Mouse (Mus musculus): ENCODE results near the gene Ap3d1.

Gene Ap3d1

DNA sequence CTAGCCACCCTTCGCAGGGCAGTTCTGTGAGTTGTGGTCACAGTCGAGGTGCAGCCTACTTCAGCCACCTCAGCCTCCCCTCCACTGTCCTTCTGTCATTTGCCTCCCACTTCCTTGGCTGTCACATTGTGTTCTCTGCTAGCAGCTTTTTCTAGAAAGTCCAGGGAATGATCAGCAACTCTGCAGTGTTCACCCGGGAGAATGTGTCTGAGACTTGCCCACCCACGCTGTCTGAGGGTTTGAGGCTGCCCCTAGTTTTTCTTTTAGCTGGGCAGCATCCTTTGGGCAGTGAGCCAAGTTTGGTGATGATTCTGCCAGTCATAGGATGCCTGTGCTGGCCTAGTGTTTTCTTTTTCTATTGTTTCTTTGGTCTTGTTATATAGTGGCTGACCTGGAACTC lies 14.9 kb upstream of the Ap3d1 start:
- DNase-seq, result no peak

DNA sequence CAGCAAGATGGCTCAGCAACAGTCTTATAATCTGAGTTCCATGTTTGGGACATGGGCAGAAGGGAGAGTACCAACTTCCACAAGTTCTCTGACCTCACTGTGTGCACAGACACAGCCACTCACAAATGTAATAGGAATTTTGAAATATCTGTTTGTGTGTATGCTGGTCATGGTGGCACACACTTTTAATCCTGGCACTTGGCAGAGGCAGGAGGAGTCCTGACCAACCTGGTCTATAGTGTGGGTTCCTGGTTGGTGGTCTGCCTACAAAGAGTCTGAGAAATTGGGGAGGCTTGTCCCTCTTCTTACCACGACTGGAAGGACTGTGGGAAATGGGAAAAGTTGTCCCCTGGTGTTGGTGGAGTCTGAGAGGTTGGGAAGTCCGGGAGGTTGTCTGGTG lies 14.4 kb upstream of the Ap3d1 start:
- DNase-seq, result no peak

DNA sequence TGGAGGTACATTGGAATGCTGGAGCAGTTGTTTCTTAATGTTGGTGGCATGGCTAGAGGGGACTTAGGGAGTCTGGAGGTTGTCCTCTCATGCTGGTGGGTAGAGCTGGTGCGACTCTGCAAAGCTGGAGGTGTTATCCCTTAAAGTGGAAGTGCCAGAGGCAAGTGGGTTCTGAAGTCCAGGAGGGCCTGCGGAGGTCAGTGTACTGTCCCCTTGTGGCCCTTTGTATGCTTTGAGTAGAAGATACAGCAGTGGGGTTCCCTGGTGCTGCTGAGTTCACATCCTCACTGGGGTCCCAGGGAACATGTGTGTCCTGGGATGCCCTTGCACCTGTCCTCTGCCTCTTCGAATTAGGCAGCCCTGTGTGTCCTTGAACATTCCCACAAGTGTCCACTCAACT lies 14.0 kb upstream of the Ap3d1 start:
- DNase-seq, result peak in 1 of 2 experiments; percentile 18

DNA sequence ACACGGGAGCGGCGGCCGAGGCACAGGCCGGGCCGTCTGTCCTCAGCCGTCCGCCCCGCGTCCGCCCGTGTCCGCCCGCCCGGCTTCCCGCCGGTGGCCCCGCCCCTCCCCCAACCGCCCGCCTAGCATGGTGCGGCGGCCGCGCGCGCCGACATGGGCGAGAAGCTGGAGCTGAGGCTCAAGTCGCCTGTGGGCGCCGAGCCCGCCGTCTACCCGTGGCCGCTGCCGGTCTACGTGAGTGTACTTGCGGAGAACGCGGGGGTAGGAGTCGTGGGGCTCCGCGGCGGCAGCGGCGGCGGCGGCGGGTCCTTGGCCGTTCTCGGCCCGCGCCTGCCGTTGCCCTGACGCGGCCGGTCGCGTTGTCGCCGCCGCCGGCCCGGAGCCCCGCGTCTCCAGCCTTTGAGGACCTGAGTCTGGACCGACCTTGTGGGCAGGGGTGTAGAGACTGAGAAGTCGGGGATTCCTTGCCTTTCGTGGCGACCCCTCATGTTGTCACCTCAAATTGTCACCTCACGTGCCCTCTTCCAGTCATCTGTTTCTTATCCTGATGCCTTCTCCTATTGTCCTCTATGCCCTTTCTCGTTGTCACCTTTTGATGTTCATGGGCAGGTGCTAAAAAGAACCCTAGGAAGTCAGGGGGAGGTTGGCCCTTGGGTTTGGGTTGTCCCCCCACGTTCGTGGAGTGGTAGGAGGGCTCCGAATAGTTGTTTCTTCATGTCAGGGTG lies 13.4 kb upstream of the Ap3d1 start:
- DNase-seq, result no peak

DNA sequence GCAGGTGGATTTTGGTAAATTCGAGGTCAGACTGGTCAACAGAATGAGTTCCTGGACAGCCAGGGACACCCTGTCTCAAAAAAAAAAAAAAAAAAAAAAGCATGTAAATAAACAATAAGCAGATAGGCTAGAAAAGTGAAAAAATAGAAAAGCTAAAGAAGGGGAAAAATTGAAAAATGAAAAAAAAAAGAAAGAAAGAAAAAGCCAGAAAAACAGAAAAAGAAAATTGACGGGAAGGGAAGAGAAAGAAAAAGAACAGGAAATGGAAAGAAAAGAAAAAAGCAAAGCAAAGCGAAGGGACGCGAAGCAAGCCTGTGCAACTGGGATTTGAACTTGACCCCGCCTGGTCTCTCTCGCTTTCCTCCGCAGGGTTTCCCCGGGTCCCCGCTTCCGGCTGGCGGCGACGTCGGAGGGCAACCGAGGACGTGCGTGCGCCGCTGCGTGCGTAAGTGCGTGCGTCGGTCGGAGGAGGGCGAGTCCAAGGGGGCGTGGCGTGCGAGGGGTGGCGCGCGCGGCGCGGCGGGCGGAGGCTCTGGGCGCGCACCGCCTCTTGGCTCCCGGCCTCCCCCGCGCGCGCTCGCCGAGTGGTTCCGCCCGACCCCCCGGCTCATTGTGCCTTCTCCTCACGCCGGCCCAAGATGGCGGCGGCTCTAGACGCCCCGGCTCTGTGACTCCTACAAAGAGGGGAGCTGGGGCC lies 12.7 kb upstream of the Ap3d1 start, which contains the start of gene Dot1l:
Gene Dot1l (plus strand): TSS at position 613 of the 697 bp plus-strand sequence.
- peak; percentile 99 to 100 for DNase-seq

DNA sequence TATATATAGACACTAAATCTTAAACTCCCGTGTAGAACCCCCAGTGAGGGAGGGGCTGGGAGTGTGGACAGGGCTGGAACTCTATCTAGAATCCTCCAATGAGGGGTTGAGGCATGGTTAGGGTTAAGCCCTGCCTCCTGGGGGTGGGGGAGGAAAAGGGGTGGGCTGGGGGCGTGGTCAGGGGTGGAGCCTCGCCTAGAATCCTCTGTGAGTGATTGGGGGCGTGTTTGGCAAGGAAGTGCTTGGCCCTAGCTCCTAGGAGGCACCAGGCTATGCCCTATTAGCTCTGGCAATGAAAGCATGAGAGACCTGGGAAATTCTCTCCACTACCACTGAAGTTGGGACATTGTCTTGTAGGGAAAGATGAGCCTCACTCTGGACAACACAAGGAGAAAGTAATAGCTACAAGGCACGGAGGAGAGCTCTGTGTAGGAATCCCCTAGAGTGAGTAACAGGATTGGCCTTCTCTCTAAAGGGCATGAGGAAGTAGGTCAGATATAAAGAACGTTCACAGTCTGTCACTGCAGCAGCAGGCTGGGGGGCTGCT lies 10.1 kb upstream of the Ap3d1 start:
- peak; percentile 90 to 92 for DNase-seq

DNA sequence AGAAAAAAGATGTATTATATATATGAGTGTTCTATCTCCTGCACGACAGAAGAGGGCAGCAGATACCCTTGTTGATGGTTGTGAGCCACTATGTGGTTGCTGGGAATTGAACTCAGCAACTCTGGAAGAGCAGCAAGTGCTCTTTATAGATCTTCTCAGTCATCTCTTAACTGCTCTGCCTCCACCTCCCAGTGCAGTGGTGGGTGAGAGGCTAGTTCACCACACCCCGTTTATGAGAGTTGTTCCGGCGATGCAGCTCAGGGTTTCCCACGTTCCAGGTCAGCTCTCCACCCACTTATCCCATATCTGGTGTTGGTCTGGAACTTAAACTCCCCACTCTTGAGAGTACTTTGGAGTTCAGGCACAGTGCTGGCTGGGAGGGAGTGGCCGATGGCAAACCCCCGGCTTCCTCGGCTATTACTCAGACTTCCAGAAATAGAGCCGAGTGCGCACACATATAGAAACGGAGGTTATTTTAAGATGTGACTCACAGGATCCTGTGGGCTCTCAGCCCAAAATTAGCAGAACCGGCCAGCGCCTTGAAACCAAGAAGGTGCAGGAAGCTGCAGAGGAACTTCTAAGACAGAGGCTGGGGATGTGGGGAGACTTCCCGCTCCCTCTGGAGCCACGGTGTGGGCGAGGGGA lies 9.2 kb upstream of the Ap3d1 start:
- peak; percentile 47 to 66 for DNase-seq

DNA sequence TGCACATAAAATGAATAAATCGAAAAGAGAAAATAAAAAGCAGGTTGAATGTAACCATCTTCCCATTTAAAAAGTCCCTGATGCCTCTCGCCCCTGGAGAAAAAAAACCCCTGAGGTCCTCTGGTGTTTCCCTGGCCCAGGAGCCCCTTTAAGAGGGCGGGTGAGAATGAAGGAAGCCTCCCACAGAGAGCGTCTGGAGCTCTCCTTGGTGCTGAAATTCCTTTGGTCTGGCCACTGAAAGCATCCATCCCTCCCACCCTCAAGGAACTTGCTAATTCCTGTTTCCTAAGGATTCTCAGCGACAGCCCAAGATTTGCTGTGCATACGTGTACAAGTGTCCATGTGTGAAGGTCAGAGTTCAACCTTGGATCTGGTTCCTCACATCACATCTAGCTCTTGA lies 6.5 kb upstream of the Ap3d1 start:
- peak; percentile 84 to 87 for DNase-seq

DNA sequence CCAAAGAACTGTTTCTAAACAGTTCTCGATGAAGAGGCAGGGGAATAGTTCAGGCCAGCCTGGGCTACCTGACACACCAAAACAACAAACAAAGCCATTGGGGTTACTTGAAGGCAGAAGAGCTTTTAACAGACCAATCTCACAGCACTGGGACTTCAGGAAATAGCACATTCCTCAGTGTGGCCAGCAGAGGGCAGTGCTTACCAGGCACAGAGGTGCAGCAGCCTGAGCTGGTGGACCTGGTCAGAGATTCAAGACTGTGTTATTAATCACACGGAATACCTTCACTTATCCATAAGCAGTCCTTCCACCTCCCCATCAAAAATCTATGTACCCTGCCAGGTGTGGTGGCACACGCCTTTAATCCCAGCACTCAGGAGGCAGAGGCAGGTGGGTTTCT lies 5.3 kb upstream of the Ap3d1 start:
- peak; percentile 86 to 88 for DNase-seq

DNA sequence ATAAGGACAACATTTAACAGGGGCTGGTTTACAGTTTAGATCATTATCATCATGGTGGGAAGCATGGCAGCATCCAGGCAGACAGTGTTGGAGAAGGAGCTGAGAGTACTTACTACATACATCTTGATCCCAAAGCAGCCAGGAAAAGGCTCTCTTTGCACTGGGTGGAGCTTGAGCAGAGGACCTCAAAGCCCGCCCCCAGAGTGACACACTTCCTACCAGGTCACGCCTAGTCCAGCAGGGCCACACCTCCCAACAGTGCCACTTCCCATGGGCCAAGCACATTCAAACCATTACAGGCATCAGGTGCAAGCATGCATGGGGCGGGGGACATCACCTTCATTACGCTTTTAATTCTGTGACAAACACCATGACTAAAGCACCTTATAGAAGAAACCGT lies 2.2 kb upstream of the Ap3d1 start:
- peak; percentile 73 to 81 for DNase-seq

DNA sequence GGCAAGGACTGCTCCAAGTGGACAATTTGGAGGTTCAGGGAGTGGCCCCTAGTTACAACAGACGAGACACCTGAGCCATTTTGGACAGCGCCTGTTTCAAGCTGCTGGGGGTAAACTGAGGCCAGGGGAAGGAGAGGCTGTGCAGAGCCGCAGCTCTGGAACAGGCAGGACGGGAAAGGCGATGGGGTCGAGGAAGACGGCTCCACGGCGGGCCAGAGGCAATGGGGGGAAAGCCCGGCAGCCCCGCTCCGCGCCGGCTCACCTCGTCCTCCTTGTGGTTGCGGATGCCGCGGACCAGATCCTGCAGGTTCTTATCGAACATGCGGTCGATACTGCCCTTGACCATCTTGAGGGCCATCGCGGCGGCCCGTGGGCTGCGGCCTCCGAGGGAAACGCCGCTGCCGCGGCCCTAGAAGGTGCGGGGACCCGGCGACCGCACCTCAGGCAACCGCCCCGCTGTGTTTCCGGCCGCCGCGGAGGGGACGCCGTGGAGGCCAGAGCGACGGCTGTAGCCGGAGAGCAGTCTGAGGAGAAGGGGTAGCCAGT lies 357 bp downstream of the Ap3d1 start:
- DNase-seq, result no peak

DNA sequence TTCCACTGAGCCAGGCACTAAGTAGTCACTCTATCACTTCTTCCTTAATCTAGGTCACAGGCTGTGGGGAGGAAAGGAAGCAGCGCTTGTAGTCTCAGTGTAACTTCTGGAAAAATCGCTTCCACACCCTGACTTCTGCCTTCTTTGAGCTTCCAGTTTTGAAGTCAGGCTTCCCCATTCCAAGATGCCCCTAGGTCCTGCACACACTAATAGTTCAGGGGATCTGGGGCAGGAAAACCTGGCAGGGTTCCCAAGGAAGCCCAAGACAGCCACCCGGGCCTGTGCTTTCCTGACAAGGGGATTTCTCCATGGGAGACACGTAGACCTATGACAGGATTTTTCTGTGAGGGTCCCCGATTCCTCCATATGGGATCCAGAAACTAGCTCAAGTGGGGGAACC lies 918 bp downstream of the Ap3d1 start:
- DNase-seq, result peak in 1 of 2 experiments; percentile 39

DNA sequence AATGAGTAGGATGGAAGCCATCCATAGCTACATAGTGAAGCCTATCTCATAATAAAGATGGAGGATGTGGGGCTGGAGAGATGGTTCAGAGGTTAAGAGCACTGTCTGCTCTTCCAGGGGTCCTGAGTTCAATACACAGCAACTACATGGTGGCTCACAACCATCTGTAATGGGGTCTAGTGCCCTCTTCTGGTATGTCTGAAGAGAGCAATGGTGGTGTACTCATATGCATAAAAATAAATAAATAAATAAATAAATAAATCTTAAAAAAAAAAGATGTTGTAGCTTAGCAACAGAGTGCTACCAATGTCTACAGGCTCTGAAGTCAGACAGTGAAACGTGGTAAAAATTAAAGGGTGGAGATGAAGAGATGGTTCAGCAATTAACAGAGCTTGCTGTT lies 3.4 kb downstream of the Ap3d1 start:
- DNase-seq, result no peak

DNA sequence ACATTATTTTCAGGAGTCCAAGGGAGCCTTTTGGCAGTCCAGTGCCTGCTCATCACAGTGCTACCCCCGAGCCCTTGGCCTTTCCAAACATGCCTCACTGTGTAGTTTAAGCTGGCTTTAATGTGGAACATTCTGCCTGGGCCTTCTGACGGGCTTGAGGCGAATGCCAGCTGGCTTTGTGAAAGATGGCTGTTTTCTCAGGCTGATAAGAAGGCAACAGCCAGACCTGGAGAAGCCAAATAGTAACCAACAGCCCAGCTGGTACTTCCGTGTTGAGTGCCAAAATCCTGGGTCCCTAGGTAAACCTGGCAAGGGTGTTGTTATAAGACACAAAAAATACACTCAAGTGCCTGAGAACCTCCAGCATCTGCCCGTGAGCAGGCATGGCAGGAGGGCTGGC lies 5.3 kb downstream of the Ap3d1 start:
- DNase-seq, result no peak

DNA sequence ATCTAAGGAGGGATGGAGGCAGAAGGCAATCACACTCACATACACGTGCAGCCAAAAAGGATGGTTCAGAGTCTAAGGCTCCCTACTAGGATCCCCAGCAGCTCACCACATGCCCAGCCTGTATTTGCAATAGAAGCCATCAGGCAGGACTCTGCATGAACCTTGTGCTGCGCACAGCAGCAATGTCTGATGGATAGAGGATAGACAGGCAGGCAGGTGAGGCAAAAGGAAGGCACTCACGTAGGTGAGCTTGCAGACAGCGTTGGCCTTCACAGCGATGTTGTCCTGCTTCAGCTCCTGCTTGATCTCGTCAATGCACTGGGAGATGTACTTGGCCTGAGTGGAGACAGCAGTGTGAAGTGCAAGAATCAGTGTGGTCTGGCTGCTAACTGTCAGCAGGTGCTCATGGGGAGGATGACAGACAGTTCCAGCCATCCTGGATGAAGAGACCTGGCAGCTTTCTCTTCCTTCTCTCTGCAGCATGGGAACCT lies 9.4 kb downstream of the Ap3d1 start:
- no peak for DNase-seq

DNA sequence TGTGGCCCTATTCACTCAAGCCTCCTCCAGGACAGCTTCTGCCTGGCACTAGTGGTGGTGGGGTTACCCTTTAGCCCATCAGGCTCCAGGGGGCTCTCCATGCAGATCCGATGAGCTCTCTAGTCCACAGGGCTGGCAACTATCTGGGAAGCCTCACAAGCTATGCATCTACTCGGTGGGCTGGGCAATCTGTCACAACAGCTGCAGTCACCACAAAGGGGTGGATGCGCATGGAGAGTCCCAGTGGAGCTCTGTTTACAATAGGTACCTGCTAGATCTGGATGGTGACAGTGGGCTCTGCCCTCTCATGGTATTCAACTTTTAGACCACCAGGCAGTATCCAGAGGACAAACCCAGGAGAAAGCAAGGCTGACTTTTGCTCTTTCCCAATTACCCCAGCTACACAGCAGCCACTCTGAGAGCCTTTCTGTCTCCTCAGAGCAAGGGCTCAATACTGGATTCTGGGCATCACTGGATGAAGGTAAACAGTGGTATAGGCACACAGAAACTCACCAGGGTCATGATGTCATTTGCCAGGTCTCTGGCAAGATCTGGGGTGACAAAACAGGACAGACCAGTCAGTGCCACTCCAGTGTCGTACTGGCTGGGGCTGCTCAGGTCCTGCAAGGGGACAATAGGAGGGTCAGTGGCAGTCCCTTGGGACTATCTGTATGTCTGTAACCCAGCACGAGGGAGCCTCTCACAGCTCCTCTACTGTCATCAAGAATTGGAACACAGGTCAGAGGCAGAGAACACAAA lies 14.5 kb downstream of the Ap3d1 start:
- no peak for DNase-seq

DNA sequence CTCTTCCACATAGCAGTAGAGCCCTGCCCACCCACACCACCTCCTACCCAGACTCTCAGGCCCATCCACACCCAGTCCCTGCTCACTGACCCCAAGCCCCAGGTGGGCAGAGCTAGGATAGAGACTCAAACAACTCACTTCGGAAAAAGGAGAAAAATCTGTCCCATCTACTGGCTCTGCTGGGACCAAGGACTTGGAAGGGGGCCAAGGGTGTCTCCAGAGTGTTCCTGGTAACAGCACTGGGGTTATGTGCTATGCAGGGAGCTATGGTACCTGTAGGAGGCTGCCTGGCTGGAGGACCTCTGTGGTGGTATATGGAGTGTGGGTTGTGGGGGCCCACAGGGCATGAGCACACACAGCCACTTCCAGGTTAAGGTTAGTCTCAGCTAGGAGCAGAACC lies 24.8 kb downstream of the Ap3d1 start:
- DNase-seq, result no peak

DNA sequence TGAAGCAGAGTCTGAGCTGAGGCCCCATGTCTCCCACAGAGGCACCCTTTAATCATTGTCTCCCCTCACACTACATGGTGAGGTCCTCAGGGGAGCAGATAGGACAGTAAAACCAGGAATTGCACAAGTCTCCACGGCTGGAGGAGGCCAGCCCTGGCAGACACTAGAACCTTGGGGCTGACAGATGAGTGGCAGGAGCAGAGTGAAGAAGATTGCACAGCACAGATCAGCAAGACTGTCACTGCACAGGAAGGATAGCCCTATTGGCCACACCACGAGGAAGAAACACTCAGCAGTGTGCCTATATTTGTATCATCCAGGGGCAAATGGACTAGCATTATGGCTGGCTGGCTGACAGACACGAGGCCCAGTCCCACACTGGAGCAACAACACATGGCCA lies 31.2 kb downstream of the Ap3d1 start:
- no peak for DNase-seq

DNA sequence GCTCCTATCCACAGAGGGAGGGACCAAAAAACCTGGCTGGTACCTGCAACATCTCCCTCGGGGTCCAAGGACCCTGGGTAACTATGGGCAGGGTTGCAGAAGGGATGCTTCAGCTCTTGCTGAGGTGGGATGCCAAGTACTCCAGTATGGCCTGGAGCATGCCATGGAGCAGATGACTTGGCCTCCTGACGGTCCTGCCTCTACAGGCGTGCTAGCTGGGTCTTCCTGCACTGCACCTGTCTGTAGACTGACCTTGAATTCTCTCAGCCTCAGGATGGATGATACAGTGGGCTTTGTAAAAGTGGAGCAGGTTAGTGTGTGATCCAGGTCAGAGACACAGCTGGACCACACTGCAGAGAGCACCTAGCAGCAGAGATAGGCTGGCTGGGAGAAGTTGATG lies 36.6 kb downstream of the Ap3d1 start:
- no peak for DNase-seq

DNA sequence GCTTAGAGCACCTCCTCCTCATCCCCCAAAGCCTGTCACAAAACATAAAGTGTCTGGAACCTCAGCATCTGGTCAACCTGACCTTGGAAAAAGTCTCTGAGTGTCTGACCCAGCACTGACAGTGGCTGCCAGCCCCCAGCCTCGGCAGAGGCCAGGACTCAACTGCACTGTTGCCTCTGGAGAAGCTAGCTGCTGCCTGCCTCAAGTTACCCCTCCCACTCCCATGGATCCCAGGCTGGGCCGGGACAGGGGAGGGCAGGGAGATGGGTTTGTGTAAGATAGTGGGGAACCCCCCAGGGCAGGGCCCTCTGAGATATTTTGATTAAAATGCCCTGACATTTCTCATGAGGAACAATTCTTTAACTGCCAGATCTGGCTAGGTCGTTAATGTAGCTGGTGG lies 37.0 kb downstream of the Ap3d1 start:
- DNase-seq, result no peak

DNA sequence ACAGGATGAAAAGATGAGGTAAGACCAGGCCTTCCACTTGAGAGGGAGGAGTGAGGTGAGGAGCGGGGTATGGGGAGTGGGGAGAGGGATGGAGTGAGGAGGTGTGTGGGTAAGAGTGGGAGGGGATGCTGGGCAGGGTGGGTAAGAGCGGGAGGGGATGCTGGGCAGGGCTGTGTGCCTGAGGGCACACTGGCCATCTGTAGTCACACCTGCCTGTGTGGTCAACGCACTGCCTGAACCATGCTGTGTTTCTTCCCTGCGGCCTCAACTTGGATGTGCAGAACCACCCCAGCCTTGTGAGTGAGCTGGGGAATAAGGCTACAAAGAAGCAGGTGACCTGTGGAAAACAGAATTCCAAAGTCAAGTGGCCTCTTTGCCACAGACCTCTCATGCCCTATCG lies 37.6 kb downstream of the Ap3d1 start:
- no peak for DNase-seq

DNA sequence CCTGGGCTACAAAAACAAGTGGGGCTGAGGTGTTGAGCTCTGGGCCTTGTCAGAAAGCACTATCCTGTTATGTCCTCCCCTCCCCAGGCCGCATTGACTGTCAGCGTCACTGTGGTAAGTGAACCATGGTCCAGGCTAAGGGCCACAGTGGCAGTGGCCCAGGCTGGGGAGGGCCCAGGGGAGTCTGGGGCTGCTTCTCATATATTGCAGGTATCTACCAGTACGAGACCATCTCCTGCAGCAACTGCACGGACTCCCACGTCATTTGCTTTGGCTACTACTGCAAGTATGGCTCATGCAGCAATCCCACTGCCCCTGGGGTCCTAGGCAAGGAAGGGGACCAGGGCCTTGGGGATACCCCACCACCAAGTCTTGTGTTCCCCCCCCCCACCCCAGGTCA lies 38.4 kb downstream of the Ap3d1 start:
- DNase-seq, result no peak

Measured in kidney, postnatal 4 days (tissue).